Mouse (Mus musculus) megakaryocyte, embryonic 14.5 days (primary cell): Measurements from ENCODE around the gene Arhgap25.

ENCODE experiments used
- FLI1 ChIP-seq: IDR thresholded peaks from 2 replicates; pipeline ENCODE4 v1.6.1; 2012; ENCODE audit warnings: low read length, inconsistent platforms, mixed read lengths
- GATA1 ChIP-seq: IDR thresholded peaks from 3 replicates; pipeline ENCODE4 v1.6.1; 2012; ENCODE audit warnings: mixed read lengths, low read length, inconsistent platforms, borderline replicate concordance

GRCm38 (mm10) chr6:87514321-87514720, 18.7 kb downstream of the Arhgap25 start:
- TF ChIP-seq GATA1 (no peak), FLI1 (no peak)
